ENCODE assay signal across 8 mouse cellular contexts in genomic region chr12:44430996-44431395, GRCm38 (mm10).
A peak's percentile ranks its signal among the peaks of the same experiment; 100 is the strongest.
DNase-seq lines count a peak whose midpoint lies in the region; ATAC-seq and TF ChIP-seq lines count a peak whose summit lies in the region.

No protein-coding gene starts in this region.

- H3K9me3 ChIP-seq in neural tube, embryonic 11.5 days (ENCODE audit: control insufficient read depth, low read length): no peaks in the 10 kb centered on the region
- no peaks in the 10 kb centered on the region for H3K9me3 ChIP-seq in hindbrain, embryonic 13.5 days

- 41% methylated on average over 7 of the region's 7 CpGs for WGBS in neural tube, embryonic 11.5 days
- 24% methylated on average over 7 of the region's 7 CpGs for WGBS in hindbrain, embryonic 13.5 days

- H3K27ac ChIP-seq in neural tube, embryonic 11.5 days (ENCODE audit: low read depth, low read length): peak overlapping the region; percentile 44; the same call in 1 of the 2 replicates
- H3K27ac ChIP-seq in hindbrain, embryonic 13.5 days: peak overlapping the region; percentile 83
- no peak overlapping the region for H3K27ac ChIP-seq in gastrocnemius, adult 2 months

- peak; percentile 40; the same call in 1 of the 2 replicates for ATAC-seq in neural tube, embryonic 11.5 days (ENCODE audit: insufficient read depth, low FRiP score, low TSS enrichment)
- ATAC-seq in hindbrain, embryonic 13.5 days (ENCODE audit: low FRiP score): no peak

- no peak for DNase-seq in neural tube, embryonic 11.5 days (ENCODE audit: low spot score)
- no peak for DNase-seq in neural tube, embryonic 10.5 days (ENCODE audit: extremely low spot score, low spot score)
- peak; percentile 59 to 86 for DNase-seq in left cerebral cortex, postnatal 25 days (ENCODE audit: low spot score in 2 of 2)
- peak; percentile 65 for DNase-seq in right cerebral cortex, postnatal 4 days
- no peak for DNase-seq in thymus, postnatal 25 days
- DNase-seq in gastrocnemius, adult 2 months: no peak
- no peak for DNase-seq in ovary, postnatal 10 days (ENCODE audit: low spot score)

- no peak overlapping the region for H3K4me3 ChIP-seq in neural tube, embryonic 11.5 days (ENCODE audit: low read depth, low read length)
- H3K4me3 ChIP-seq in hindbrain, embryonic 13.5 days: no peak overlapping the region
- H3K4me3 ChIP-seq in gastrocnemius, adult 2 months: no peak overlapping the region

- H3K4me2 ChIP-seq in neural tube, embryonic 11.5 days (ENCODE audit: low read depth): 0 out of 2 replicates have a peak overlapping the region, but pooled peaks have one; percentile 8
- peak overlapping the region; percentile 8; the same call in 1 of the 2 replicates for H3K4me2 ChIP-seq in hindbrain, embryonic 13.5 days

- intact Hi-C loops in left cerebral cortex, postnatal 25 days (cut with DNase I): no loop called here
- intact Hi-C loops in gastrocnemius, adult 2 months (cut with DNase I): no loop called here

- H3K4me1 ChIP-seq in neural tube, embryonic 11.5 days (ENCODE audit: control insufficient read depth, insufficient read depth, low read length): peaks cover 7% of the 10 kb centered on the region
- H3K4me1 ChIP-seq in hindbrain, embryonic 13.5 days (replicated peaks): peaks cover 32% of the 10 kb centered on the region

- no peaks in the 10 kb centered on the region for H3K36me3 ChIP-seq in neural tube, embryonic 11.5 days (ENCODE audit: control insufficient read depth, insufficient read depth, low read length)
- H3K36me3 ChIP-seq in hindbrain, embryonic 13.5 days: no peaks in the 10 kb centered on the region

- H3K9ac ChIP-seq in neural tube, embryonic 11.5 days (ENCODE audit: low read length): peak overlapping the region; percentile 15; the same call in 1 of the 2 replicates
- no peak overlapping the region for H3K9ac ChIP-seq in hindbrain, embryonic 13.5 days

- TF ChIP-seq CTCF in gastrocnemius, adult 2 months (IDR thresholded peaks at IDR 0.05): no peak

- no peaks in the 10 kb centered on the region for H3K27me3 ChIP-seq in neural tube, embryonic 11.5 days (ENCODE audit: control insufficient read depth, insufficient read depth, low read length)
- no peaks in the 10 kb centered on the region for H3K27me3 ChIP-seq in hindbrain, embryonic 13.5 days

Comparison
In these comparisons a context has a peak if more than half of its experiments do, and no peak if none do; other contexts are left out.
1. DNase-seq: peak in left cerebral cortex, postnatal 25 days (2 of 2) and right cerebral cortex, postnatal 4 days (single experiment); none in neural tube, embryonic 11.5 days (single experiment), neural tube, embryonic 10.5 days (single experiment), thymus, postnatal 25 days (single experiment), gastrocnemius, adult 2 months (single experiment) and ovary, postnatal 10 days (single experiment).